Mouse (Mus musculus) cerebellum, adult 2 months (tissue): ENCODE measurements at regions not wholly inside any gene's neighbourhood (a gene's known extent, or its start where the extent isn't known, plus 50 kb on each side); places are given as distances from the start of the nearest gene placed in this dataset.

Source experiments
- CTCF ChIP-seq: fragments of 200-500 bp; IDR thresholded peaks from 2 replicates; pipeline ENCODE4 v1.5.1; 2011; ENCODE audit warnings: low read depth, mild to moderate bottlenecking, control low read depth, low read length, moderate library complexity, borderline replicate concordance; ENCODE audit not compliant: insufficient read depth
- POLR2A ChIP-seq: fragments of 200-500 bp; IDR thresholded peaks from 2 replicates; pipeline ENCODE4 v1.6.1; 2011; ENCODE audit warnings: low read length, control low read depth, borderline replicate concordance; ENCODE audit not compliant: insufficient read depth

DNA sequence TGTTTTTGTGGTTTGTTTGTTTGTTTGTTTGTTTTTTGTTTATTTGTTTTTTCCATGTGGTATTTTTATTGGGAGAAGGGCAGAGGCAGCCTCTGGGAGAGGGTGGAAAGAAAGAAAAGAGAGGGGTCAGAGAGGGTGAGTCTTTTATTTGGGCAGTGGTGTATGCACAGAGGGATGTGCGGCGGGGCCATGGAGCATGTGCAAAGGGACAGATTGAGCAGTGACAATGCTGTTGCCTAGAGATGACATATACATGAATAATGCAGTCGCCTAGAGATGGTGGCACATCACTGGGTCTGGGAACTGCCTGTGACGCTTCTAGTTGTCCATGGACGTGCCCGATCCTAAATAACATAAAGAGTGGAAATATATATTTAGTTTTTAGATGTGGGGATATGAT lies 598.3 kb downstream of the Tlr4 start:
- no peak for TF ChIP-seq POLR2A
- no peak for TF ChIP-seq CTCF
